Mouse (Mus musculus) adrenal gland, adult 8-10 months (tissue): ENCODE measurements around the gene Tagap. TPM values are rescaled to one million over a fixed set of nuclear protein-coding genes. Genes with fewer than 3 reads are reported as not detected.
A peak's percentile ranks its signal among the peaks of the same experiment; 100 is the strongest.

ENCODE experiments used
- DNase-seq: peaks from one replicate; pipeline ENCODE4 v3.0.0; 2022
- total RNA-seq, 4 experiments: library from RNA; stranded (reverse); gene quantifications; 2 replicates each; pipeline ENCODE4 v1.2.4; 2022

The Tagap gene
- total RNA-seq: 1 to 10 TPM; 6.0 to 7.5 (median 6.9) TPM

GRCm38 (mm10) chr17:7925413-7926160, at the start of gene Tagap:
Gene Tagap, plus strand, starts transcription at chr17:7926000.
- no peak for DNase-seq

GRCm38 (mm10) chr17:7876541-7876940, 49.3 kb upstream of the Tagap start:
- no peak for DNase-seq

- no peak for DNase-seq
These were observed 48.5 kb upstream of the Tagap start for GRCm38 (mm10) chr17:7877191-7877764.

- DNase-seq: no peak
These were observed 47.9 kb upstream of the Tagap start for GRCm38 (mm10) chr17:7877878-7878277.

GRCm38 (mm10) chr17:7879529-7879928, 46.3 kb upstream of the Tagap start:
- DNase-seq: no peak

GRCm38 (mm10) chr17:7883126-7883525, 42.7 kb upstream of the Tagap start:
- no peak for DNase-seq

- no peak for DNase-seq
These were observed 41.2 kb upstream of the Tagap start for GRCm38 (mm10) chr17:7884606-7885005.

GRCm38 (mm10) chr17:7887071-7887815, 38.6 kb upstream of the Tagap start:
- DNase-seq: no peak

- no peak for DNase-seq
These were observed 37.5 kb upstream of the Tagap start for GRCm38 (mm10) chr17:7888291-7888690.

GRCm38 (mm10) chr17:7889026-7889425, 36.8 kb upstream of the Tagap start:
- DNase-seq: no peak

- no peak for DNase-seq
These were observed 33.1 kb upstream of the Tagap start for GRCm38 (mm10) chr17:7892676-7893075.

- DNase-seq: no peak
These were observed 31.7 kb upstream of the Tagap start for GRCm38 (mm10) chr17:7894094-7894493.

- DNase-seq: no peak
These were observed 29.7 kb upstream of the Tagap start for GRCm38 (mm10) chr17:7896047-7896635.

- no peak for DNase-seq
These were observed 28.7 kb upstream of the Tagap start for GRCm38 (mm10) chr17:7897120-7897519.

GRCm38 (mm10) chr17:7897756-7898155, 28.0 kb upstream of the Tagap start:
- DNase-seq: no peak

GRCm38 (mm10) chr17:7899233-7899632, 26.6 kb upstream of the Tagap start:
- peak; percentile 72 for DNase-seq

- peak; percentile 40 for DNase-seq
These were observed 25.8 kb upstream of the Tagap start for GRCm38 (mm10) chr17:7899961-7900360.

GRCm38 (mm10) chr17:7901536-7901935, 24.3 kb upstream of the Tagap start:
- no peak for DNase-seq

- DNase-seq: no peak
These were observed 23.4 kb upstream of the Tagap start for GRCm38 (mm10) chr17:7902362-7902761.

- no peak for DNase-seq
These were observed 20.8 kb upstream of the Tagap start for GRCm38 (mm10) chr17:7904992-7905391.

- no peak for DNase-seq
These were observed 19.7 kb upstream of the Tagap start for GRCm38 (mm10) chr17:7905936-7906685.

GRCm38 (mm10) chr17:7914596-7915227, 11.1 kb upstream of the Tagap start:
- no peak for DNase-seq
